Mouse (Mus musculus) heart, embryonic 12.5 days (tissue): Measurements from ENCODE around the gene Fat3. TPM values are rescaled to one million over a fixed set of nuclear protein-coding genes. Genes with fewer than 3 reads are reported as not detected.

Experiments used
- ATAC-seq: fragments of 200-750 bp; cut with Nextera tagmentation; 2 replicates; pipeline ENCODE4 v1.8.0; 2017; ENCODE audit warnings: moderate TSS enrichment, moderate library complexity; ENCODE audit not compliant: insufficient number of reproducible peaks, low FRiP score
- H3K27ac ChIP-seq: fragments of 300-500 bp; sonication (generic); 2 replicates; pipeline ENCODE4 v1.5.1; 2016; ENCODE audit warnings: mild to moderate bottlenecking, moderate library complexity; ENCODE audit not compliant: poor library complexity, severe bottlenecking
- H3K27me3 ChIP-seq: fragments of 300-500 bp; sonication (generic); replicated peaks from 2 replicates; pipeline ENCODE4 v1.6.1; 2016; ENCODE audit warnings: mild to moderate bottlenecking, moderate library complexity
- H3K36me3 ChIP-seq: fragments of 300-500 bp; sonication (generic); 2 replicates; pipeline ENCODE4 v1.6.1; 2016; ENCODE audit warnings: mild to moderate bottlenecking, moderate library complexity
- H3K4me1 ChIP-seq: fragments of 300-500 bp; sonication (generic); replicated peaks from 2 replicates; pipeline ENCODE4 v1.6.1; 2016; ENCODE audit warnings: mild to moderate bottlenecking
- H3K4me2 ChIP-seq: fragments of 300-500 bp; sonication (generic); 2 replicates; pipeline ENCODE4 v1.6.1; 2016; ENCODE audit warnings: mild to moderate bottlenecking, moderate library complexity
- H3K4me3 ChIP-seq: fragments of 300-500 bp; sonication (generic); 2 replicates; pipeline ENCODE4 v1.5.1; 2016; ENCODE audit warnings: mild to moderate bottlenecking
- H3K9ac ChIP-seq: fragments of 300-500 bp; sonication (generic); 2 replicates; pipeline ENCODE4 v1.6.1; 2016; ENCODE audit warnings: mild to moderate bottlenecking, moderate library complexity
- H3K9me3 ChIP-seq: fragments of 300-500 bp; sonication (generic); replicated peaks from 2 replicates; pipeline ENCODE4 v1.6.1; 2016; ENCODE audit warnings: mild to moderate bottlenecking, moderate library complexity
- WGBS: fragments of 180-500 bp; shearing (Covaris S2); methylation state at CpG from one replicate; pipeline ENCODE4 v1.1.7; 2016; 5-methylcytosine and 5-hydroxymethylcytosine counted together
- polyA plus RNA-seq: library from polyadenylated mRNA; unstranded; fragments of >200 nt; fragmentation: Nextera tagmentation; extraction: Ambion mirVana; gene quantifications from 2 replicates; pipeline ENCODE4 v1.2.1, GENCODE M21; 2016

Gene Fat3
- polyA plus RNA-seq, 1 experiment from 2014 or later: 1.5 TPM

DNA sequence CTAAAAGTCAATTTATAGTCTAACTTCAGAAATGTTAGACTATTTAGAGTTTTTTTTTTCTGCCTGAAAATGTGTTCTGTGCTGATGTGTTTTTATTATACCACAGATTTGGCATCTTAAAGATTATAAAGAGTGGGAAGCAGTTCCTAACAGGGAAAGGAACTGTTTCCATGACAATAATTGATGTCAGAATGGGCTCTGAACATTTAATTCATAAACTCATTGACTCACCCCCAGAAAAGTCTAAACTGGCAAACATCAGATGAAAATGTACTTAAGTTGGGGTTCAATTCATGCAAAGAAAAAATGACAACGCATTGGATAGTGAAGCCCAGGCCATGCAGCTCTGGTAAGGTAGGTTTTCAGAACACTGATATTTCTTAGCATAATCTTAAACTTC is 193.3 kb downstream of the Fat3 start:
- Histone ChIP-seq H3K9me3 (no peaks in the 10 kb centered on the region), H3K4me3 (no peak overlapping the region), H3K27ac (no peak overlapping the region), H3K9ac (no peak overlapping the region), H3K27me3 (no peaks in the 10 kb centered on the region), H3K36me3 (no peaks in the 10 kb centered on the region), H3K4me2 (no peak overlapping the region), H3K4me1 (peaks cover 37% of the 10 kb centered on the region)
- WGBS: 87% methylated on average over 1 of the region's 1 CpGs
- ATAC-seq: no peak

DNA sequence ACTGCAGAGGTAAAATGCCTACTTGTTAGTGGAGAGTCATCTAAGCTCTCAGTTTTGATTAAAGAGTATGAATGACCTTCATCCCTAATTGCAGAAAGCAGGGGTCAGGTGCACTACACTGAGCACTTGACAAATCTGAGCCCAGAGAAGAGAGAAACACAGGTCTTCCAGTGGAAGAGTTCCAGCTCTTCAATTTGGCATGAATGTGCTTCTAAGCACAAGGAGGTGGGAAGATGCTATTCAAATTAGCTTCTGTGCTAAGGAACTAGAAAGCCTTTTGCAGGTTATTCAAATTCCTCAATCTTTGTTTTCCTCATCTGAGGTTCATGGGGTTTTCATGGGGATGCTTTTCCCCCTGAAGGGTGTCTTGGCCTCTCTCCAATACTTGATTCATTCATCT is 194.9 kb downstream of the Fat3 start:
- Histone ChIP-seq H3K4me2 (no peak overlapping the region), H3K36me3 (no peaks in the 10 kb centered on the region), H3K27ac (no peak overlapping the region), H3K4me3 (no peak overlapping the region), H3K9ac (no peak overlapping the region), H3K9me3 (no peaks in the 10 kb centered on the region), H3K27me3 (no peaks in the 10 kb centered on the region), H3K4me1 (peaks cover 35% of the 10 kb centered on the region)
- no peak for ATAC-seq

- no peak overlapping the region for H3K9ac ChIP-seq
- H3K27ac ChIP-seq: no peak overlapping the region
- H3K4me2 ChIP-seq: no peak overlapping the region
- H3K4me1 ChIP-seq: peaks cover 35% of the 10 kb centered on the region
- H3K9me3 ChIP-seq: no peaks in the 10 kb centered on the region
- no peaks in the 10 kb centered on the region for H3K27me3 ChIP-seq
- WGBS: 84% methylated on average over 2 of the region's 2 CpGs
- ATAC-seq: no peak
- H3K36me3 ChIP-seq: no peaks in the 10 kb centered on the region
- no peak overlapping the region for H3K4me3 ChIP-seq
These were observed 195.5 kb downstream of the Fat3 start for GRCm38 (mm10) chr9:16305396-16306086.

GRCm38 (mm10) chr9:16304949-16305348 is 196.1 kb downstream of the Fat3 start:
- Histone ChIP-seq H3K4me2 (no peak overlapping the region), H3K4me1 (peaks cover 30% of the 10 kb centered on the region), H3K9me3 (no peaks in the 10 kb centered on the region), H3K4me3 (no peak overlapping the region), H3K36me3 (no peaks in the 10 kb centered on the region), H3K27ac (no peak overlapping the region), H3K9ac (no peak overlapping the region), H3K27me3 (no peaks in the 10 kb centered on the region)
- 75% methylated on average over 2 of the region's 2 CpGs for WGBS
- ATAC-seq: no peak

- H3K9me3 ChIP-seq: no peaks in the 10 kb centered on the region
- H3K4me1 ChIP-seq: peaks cover 37% of the 10 kb centered on the region
- H3K4me2 ChIP-seq: no peak overlapping the region
- H3K9ac ChIP-seq: no peak overlapping the region
- H3K27ac ChIP-seq: no peak overlapping the region
- no peaks in the 10 kb centered on the region for H3K36me3 ChIP-seq
- H3K4me3 ChIP-seq: no peak overlapping the region
- ATAC-seq: no peak
- H3K27me3 ChIP-seq: no peaks in the 10 kb centered on the region
- 25% methylated on average over 3 of the region's 3 CpGs for WGBS
These were observed 198.6 kb downstream of the Fat3 start for GRCm38 (mm10) chr9:16302484-16302883.

- H3K4me1 ChIP-seq: peaks cover 16% of the 10 kb centered on the region
- no peaks in the 10 kb centered on the region for H3K9me3 ChIP-seq
- WGBS: 28% methylated on average over 3 of the region's 3 CpGs
- ATAC-seq: no peak
- H3K4me3 ChIP-seq: no peak overlapping the region
- H3K27ac ChIP-seq: no peak overlapping the region
- no peak overlapping the region for H3K4me2 ChIP-seq
- H3K36me3 ChIP-seq: no peaks in the 10 kb centered on the region
- H3K9ac ChIP-seq: no peak overlapping the region
- no peaks in the 10 kb centered on the region for H3K27me3 ChIP-seq
These were observed 203.2 kb downstream of the Fat3 start for GRCm38 (mm10) chr9:16297935-16298334.

DNA sequence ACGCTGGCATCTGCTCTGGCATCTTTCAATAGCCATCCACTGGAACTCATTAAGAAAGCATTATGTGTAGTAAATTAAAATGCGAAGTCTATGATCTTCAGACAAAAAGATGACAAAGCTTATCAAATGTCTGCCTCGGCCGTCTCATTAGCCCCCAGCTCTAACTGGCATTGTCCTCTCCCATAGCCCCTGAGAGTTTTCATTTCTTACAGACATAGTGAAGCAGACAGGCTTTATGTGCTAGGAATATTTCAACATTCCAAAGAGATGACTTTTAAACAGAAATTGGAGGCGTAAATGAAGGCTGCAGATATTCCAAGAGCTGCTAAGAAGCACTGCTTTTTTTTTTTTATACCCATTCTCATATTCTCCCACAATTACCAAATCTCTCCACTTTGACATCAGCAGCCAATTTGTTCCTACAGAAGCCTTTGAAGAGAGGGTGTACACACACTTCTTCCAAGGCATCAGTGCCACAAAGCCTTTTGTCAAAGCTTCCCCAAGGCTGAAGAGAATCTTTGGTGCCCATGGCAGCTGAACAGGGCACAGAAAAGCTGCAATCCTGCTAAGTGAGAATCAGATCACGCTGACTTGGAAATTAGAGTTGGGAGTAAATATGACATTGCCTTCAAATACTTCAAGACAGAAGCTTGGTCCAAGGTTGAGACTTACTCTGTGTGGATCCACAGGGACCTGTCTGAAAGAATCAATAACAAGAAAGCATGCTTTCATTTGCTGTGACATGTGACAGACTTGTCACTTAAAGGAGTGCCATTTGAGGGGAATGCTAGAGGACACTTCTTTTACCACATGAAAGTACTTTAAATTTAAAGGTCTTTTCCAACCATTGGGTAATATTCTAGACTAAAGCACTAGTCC is 206.9 kb downstream of the Fat3 start:
- no peaks in the 10 kb centered on the region for H3K27me3 ChIP-seq
- ATAC-seq: no peak
- no peaks in the 10 kb centered on the region for H3K9me3 ChIP-seq
- 77% methylated on average over 6 of the region's 6 CpGs for WGBS
- no peak overlapping the region for H3K4me3 ChIP-seq
- H3K4me2 ChIP-seq: no peak overlapping the region
- H3K9ac ChIP-seq: no peak overlapping the region
- peaks cover 7% of the 10 kb centered on the region for H3K4me1 ChIP-seq
- no peak overlapping the region for H3K27ac ChIP-seq
- H3K36me3 ChIP-seq: no peaks in the 10 kb centered on the region

GRCm38 (mm10) chr9:16292492-16292891 is 208.6 kb downstream of the Fat3 start:
- WGBS: 66% methylated on average over 2 of the region's 2 CpGs
- Histone ChIP-seq H3K27ac (no peak overlapping the region), H3K4me1 (no peaks in the 10 kb centered on the region), H3K9me3 (no peaks in the 10 kb centered on the region), H3K27me3 (no peaks in the 10 kb centered on the region), H3K4me2 (no peak overlapping the region), H3K4me3 (no peak overlapping the region), H3K9ac (no peak overlapping the region), H3K36me3 (no peaks in the 10 kb centered on the region)
- no peak for ATAC-seq

- H3K27ac ChIP-seq: no peak overlapping the region
- WGBS: 69% methylated on average over 2 of the region's 2 CpGs
These were observed 210.2 kb downstream of the Fat3 start for GRCm38 (mm10) chr9:16290911-16291310.

DNA sequence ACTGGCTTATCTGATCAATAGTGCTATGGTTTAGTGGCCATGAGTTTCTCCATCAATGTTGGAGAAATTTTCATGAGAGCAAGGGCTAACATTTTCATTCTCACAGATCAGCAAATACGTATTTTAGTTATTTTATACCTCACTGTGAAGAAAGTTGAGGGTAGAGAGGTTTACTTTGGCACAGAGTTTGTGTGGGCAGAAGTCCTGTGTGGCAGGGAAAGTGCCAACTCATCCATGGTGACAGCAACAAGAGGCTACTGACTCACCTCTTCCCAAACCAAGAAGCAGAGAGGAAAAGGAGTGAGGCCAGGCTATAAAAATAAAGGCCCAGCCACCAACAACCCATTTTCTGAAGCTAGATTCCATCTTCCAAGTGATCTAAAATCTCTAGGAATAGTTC is 218.1 kb downstream of the Fat3 start:
- H3K4me2 ChIP-seq: no peak overlapping the region

More at GRCm38 (mm10) chr9:16290911-16291310, 210.2 kb downstream of the Fat3 start:
- H3K36me3 ChIP-seq: no peaks in the 10 kb centered on the region
- H3K4me3 ChIP-seq: no peak overlapping the region
- H3K4me2 ChIP-seq: no peak overlapping the region
- H3K9ac ChIP-seq: no peak overlapping the region
- ATAC-seq: no peak
- no peaks in the 10 kb centered on the region for H3K9me3 ChIP-seq
- no peaks in the 10 kb centered on the region for H3K27me3 ChIP-seq
- H3K4me1 ChIP-seq: no peaks in the 10 kb centered on the region

GRCm38 (mm10) chr9:16282291-16282804 is 218.7 kb downstream of the Fat3 start:
- Histone ChIP-seq H3K36me3 (no peaks in the 10 kb centered on the region), H3K27ac (0 out of 2 replicates have a peak overlapping the region, but pooled peaks have one; percentile 38), H3K4me1 (0 out of 2 replicates have a peak, but pooled peaks cover 4% of the 10 kb centered on the region), H3K9me3 (no peaks in the 10 kb centered on the region), H3K4me3 (no peak overlapping the region), H3K4me2 (no peak overlapping the region), H3K27me3 (no peaks in the 10 kb centered on the region), H3K9ac (no peak overlapping the region)
- no peak for ATAC-seq

More for the DNA sequence above, 218.1 kb downstream of the Fat3 start:
- no peak overlapping the region for H3K27ac ChIP-seq
- WGBS: 74% methylated on average over 1 of the region's 1 CpGs
- no peak overlapping the region for H3K4me3 ChIP-seq
- H3K9ac ChIP-seq: no peak overlapping the region
- no peaks in the 10 kb centered on the region for H3K36me3 ChIP-seq
- H3K27me3 ChIP-seq: no peaks in the 10 kb centered on the region
- 0 out of 2 replicates have a peak, but pooled peaks cover 4% of the 10 kb centered on the region for H3K4me1 ChIP-seq
- ATAC-seq: no peak
- H3K9me3 ChIP-seq: no peaks in the 10 kb centered on the region
